Mouse (Mus musculus) lung, postnatal 0 days (tissue): Measurements from ENCODE around the gene Ilf2. TPM values are rescaled to one million over a fixed set of nuclear protein-coding genes. Genes with fewer than 3 reads are reported as not detected.

Source experiments
- ATAC-seq: fragments of 200-750 bp; cut with Nextera tagmentation; 2 replicates; pipeline ENCODE4 v1.8.0; 2017; ENCODE audit warnings: moderate library complexity
- DNase-seq: peaks from one replicate; pipeline ENCODE4 v3.0.0-alpha.2; 2016; ENCODE audit warnings: low spot score
- H3K27ac ChIP-seq: fragments of 300-500 bp; sonication (generic); 2 replicates; pipeline ENCODE4 v1.5.1; 2014; ENCODE audit warnings: antibody characterized with exemption, mild to moderate bottlenecking, low read length, mixed read lengths
- H3K27me3 ChIP-seq: fragments of 300-500 bp; sonication (generic); replicated peaks from 2 replicates; pipeline ENCODE4 v1.6.1; 2014; ENCODE audit warnings: low read length, mixed read lengths; ENCODE audit not compliant: insufficient read depth
- H3K36me3 ChIP-seq: fragments of 300-500 bp; sonication (generic); 2 replicates; pipeline ENCODE4 v1.6.1; 2014; ENCODE audit warnings: low read length, mixed read lengths; ENCODE audit not compliant: insufficient read depth
- H3K4me1 ChIP-seq: fragments of 300-500 bp; sonication (generic); 2 replicates; pipeline ENCODE4 v1.6.1; 2014; ENCODE audit warnings: antibody characterized with exemption, low read depth, low read length, mixed read lengths; ENCODE audit not compliant: insufficient read depth
- H3K4me2 ChIP-seq: fragments of 300-500 bp; sonication (generic); replicated peaks from 2 replicates; pipeline ENCODE4 v1.6.1; 2014; ENCODE audit warnings: low read depth, mild to moderate bottlenecking, low read length, moderate library complexity, mixed read lengths
- H3K4me3 ChIP-seq: fragments of 300-500 bp; sonication (generic); 2 replicates; pipeline ENCODE4 v1.5.1; 2014; ENCODE audit warnings: low read depth, low read length
- H3K9ac ChIP-seq: fragments of 300-500 bp; sonication (generic); replicated peaks from 2 replicates; pipeline ENCODE4 v1.6.1; 2014; ENCODE audit warnings: low read depth, mild to moderate bottlenecking
- H3K9me3 ChIP-seq: fragments of 300-500 bp; sonication (generic); 2 replicates; pipeline ENCODE4 v1.6.1; 2016; ENCODE audit warnings: low read length, mixed read lengths
- CTCF ChIP-seq: IDR thresholded peaks from 2 replicates; pipeline ENCODE4 v1.5.1; 2016; ENCODE audit warnings: antibody characterized with exemption, mild to moderate bottlenecking
- EP300 ChIP-seq: IDR thresholded peaks from 2 replicates; pipeline ENCODE4 v1.6.1; 2016; ENCODE audit warnings: antibody characterized with exemption, mild to moderate bottlenecking, control low read depth
- WGBS: fragments of 180-500 bp; shearing (Covaris S2); extraction: QIAGEN DNeasy Blood & Tissue Kit; methylation state at CpG from one replicate; pipeline ENCODE4 v1.1.7; 2014; 5-methylcytosine and 5-hydroxymethylcytosine counted together
- polyA plus RNA-seq: library from polyadenylated mRNA; unstranded; fragments of >200 nt; fragmentation: Nextera tagmentation; extraction: Ambion mirVana; gene quantifications from 2 replicates; pipeline ENCODE4 v1.2.1, GENCODE M21; 2015

Ilf2 gene
- polyA plus RNA-seq, 1 experiment from 2014 or later, result 58.4 TPM

GRCm38 (mm10) chr3:90512276-90512675, 36.4 kb downstream of the Ilf2 start:
- TF ChIP-seq EP300 (no peak), CTCF (no peak)

GRCm38 (mm10) chr3:90512948-90513642, 37.2 kb downstream of the Ilf2 start:
- Histone ChIP-seq H3K9ac (no peak overlapping the region), H3K36me3 (no peaks in the 10 kb centered on the region), H3K4me1 (peaks cover 15% of the 10 kb centered on the region; the same call in 1 of the 2 replicates), H3K4me2 (peak overlapping the region; percentile 93; the same call in 1 of the 2 replicates), H3K27me3 (no peaks in the 10 kb centered on the region), H3K4me3 (peak overlapping the region; percentile 52; the same call in 1 of the 2 replicates), H3K27ac (no peak overlapping the region), H3K9me3 (no peaks in the 10 kb centered on the region)
- 72% methylated on average over 9 of the region's 9 CpGs for WGBS
- no peak for TF ChIP-seq EP300
- DNase-seq (no peak), ATAC-seq (no peak)

More at GRCm38 (mm10) chr3:90512276-90512675, 36.4 kb downstream of the Ilf2 start:
- Histone ChIP-seq H3K27ac (no peak overlapping the region), H3K27me3 (no peaks in the 10 kb centered on the region), H3K4me3 (no peak overlapping the region), H3K36me3 (no peaks in the 10 kb centered on the region), H3K4me2 (no peak overlapping the region), H3K9ac (no peak overlapping the region), H3K9me3 (no peaks in the 10 kb centered on the region), H3K4me1 (peaks cover 22% of the 10 kb centered on the region; the same call in 1 of the 2 replicates)
- WGBS, result 79% methylated on average over 5 of the region's 5 CpGs
- ATAC-seq (no peak), DNase-seq (no peak)

- Histone ChIP-seq H3K9ac (peak within 1 kb of the TSS; percentile 64), H3K4me2 (peak within 1 kb of the TSS; percentile 93), H3K9me3 (no peaks in the 10 kb centered on the region), H3K27ac (peak within 1 kb of the TSS; percentile 86), H3K36me3 (no peaks in the 10 kb centered on the region), H3K4me1 (peaks cover 13% of the 10 kb centered on the region; the same call in 1 of the 2 replicates), H3K27me3 (no peaks in the 10 kb centered on the region), H3K4me3 (peak within 1 kb of the TSS; percentile 52)
- TF ChIP-seq EP300 (no peak), CTCF (peak; percentile 75)
- DNase-seq, result peak; percentile 89
- ATAC-seq, result peak; percentile 75
- WGBS, result 4% methylated on average over 24 of the region's 25 CpGs
Measured at GRCm38 (mm10) chr3:90513796-90514590, 38.1 kb downstream of the Ilf2 start, which contains the start of the genes S100a1 and S100a13. Gene S100a1, minus strand, starts transcription at chr3:90514392. Gene S100a13, plus strand, starts transcription at chr3:90514435.

GRCm38 (mm10) chr3:90514691-90515090, 38.8 kb downstream of the Ilf2 start:
- TF ChIP-seq EP300 (no peak), CTCF (no peak)
- H3K9me3 ChIP-seq, result no peaks in the 10 kb centered on the region
- peak overlapping the region; percentile 93 for H3K4me2 ChIP-seq
- H3K36me3 ChIP-seq, result no peaks in the 10 kb centered on the region
- H3K27ac ChIP-seq, result peak overlapping the region; percentile 86
- peak overlapping the region; percentile 52 for H3K4me3 ChIP-seq
- H3K27me3 ChIP-seq, result no peaks in the 10 kb centered on the region
- peak; percentile 93 for DNase-seq
- peaks cover 13% of the 10 kb centered on the region; the same call in 1 of the 2 replicates for H3K4me1 ChIP-seq
- WGBS, result under 1% methylated on average over 10 of the region's 10 CpGs
- peak overlapping the region; percentile 64 for H3K9ac ChIP-seq
- ATAC-seq, result peak; percentile 91

GRCm38 (mm10) chr3:90515242-90515641, 39.3 kb downstream of the Ilf2 start:
- DNase-seq, result peak; percentile 58

GRCm38 (mm10) chr3:90515789-90516188, 39.9 kb downstream of the Ilf2 start:
- Histone ChIP-seq H3K36me3 (no peaks in the 10 kb centered on the region), H3K4me2 (peak overlapping the region; percentile 93), H3K9ac (no peak overlapping the region), H3K4me3 (no peak overlapping the region), H3K9me3 (no peaks in the 10 kb centered on the region), H3K27me3 (no peaks in the 10 kb centered on the region), H3K4me1 (peaks cover 13% of the 10 kb centered on the region; the same call in 1 of the 2 replicates), H3K27ac (0 out of 2 replicates have a peak overlapping the region, but pooled peaks have one; percentile 86)
- TF ChIP-seq CTCF (no peak), EP300 (no peak)
- ATAC-seq (no peak), DNase-seq (no peak)
- WGBS, result 88% methylated on average over 4 of the region's 4 CpGs

More at GRCm38 (mm10) chr3:90515242-90515641, 39.3 kb downstream of the Ilf2 start:
- Histone ChIP-seq H3K4me2 (peak overlapping the region; percentile 93), H3K9me3 (no peaks in the 10 kb centered on the region), H3K4me3 (peak overlapping the region; percentile 52), H3K9ac (peak overlapping the region; percentile 64), H3K4me1 (peaks cover 13% of the 10 kb centered on the region; the same call in 1 of the 2 replicates), H3K27me3 (no peaks in the 10 kb centered on the region), H3K27ac (peak overlapping the region; percentile 86), H3K36me3 (no peaks in the 10 kb centered on the region)
- TF ChIP-seq CTCF (no peak), EP300 (no peak)
- ATAC-seq, result peak; percentile 46
- WGBS, result 36% methylated on average over 1 of the region's 1 CpGs
